Mouse (Mus musculus) testis, postnatal 14 days (tissue): Measurements from ENCODE around the gene Ikzf2.

Experiments
- DNase-seq: peaks from one replicate; pipeline ENCODE4 v3.0.0; 2021; ENCODE audit warnings: low spot score

The Ikzf2 gene

DNA sequence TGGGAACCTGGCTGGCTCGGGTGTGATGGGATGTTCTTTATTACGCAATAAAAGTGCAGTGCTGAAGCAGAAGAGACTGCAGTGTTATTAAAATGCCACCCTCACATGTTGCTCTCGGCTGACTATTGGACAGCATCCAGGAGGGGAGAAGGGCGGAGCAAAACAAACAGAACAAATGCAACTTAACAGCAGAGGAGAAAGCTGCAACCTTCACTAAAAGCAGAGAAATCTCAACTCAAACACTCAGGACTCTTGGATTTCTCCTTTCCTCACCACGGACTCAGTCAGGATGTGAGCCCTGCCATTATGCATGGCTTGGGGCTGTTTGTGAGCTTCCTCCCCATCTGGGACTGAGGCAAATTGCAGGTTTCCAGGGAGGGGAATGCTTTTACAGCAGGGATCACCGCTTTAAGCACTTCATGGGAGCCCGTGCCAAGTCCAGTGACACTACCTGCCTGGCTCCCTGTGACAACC, 95.7 kb downstream of the Ikzf2 start:
- DNase-seq, result no peak

DNA sequence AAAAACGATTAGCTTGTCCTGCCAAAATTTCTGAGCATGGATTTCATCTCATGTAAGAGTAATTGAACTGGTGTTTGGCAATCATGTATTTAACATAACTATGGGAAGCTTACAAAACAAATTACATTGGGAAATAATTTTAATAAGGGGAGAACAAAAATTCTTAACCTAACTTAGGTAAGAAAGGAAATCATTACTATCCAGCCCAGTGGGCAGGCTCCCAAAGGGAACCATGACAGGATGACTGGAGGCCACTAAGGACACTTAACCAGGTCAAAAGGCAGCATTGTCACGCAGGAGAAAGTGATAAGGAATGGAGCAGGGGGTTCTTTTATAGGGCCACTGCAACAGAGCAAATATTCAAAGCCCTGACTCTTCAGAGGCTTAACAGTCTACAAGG, 101.5 kb downstream of the Ikzf2 start:
- DNase-seq, result no peak

DNA sequence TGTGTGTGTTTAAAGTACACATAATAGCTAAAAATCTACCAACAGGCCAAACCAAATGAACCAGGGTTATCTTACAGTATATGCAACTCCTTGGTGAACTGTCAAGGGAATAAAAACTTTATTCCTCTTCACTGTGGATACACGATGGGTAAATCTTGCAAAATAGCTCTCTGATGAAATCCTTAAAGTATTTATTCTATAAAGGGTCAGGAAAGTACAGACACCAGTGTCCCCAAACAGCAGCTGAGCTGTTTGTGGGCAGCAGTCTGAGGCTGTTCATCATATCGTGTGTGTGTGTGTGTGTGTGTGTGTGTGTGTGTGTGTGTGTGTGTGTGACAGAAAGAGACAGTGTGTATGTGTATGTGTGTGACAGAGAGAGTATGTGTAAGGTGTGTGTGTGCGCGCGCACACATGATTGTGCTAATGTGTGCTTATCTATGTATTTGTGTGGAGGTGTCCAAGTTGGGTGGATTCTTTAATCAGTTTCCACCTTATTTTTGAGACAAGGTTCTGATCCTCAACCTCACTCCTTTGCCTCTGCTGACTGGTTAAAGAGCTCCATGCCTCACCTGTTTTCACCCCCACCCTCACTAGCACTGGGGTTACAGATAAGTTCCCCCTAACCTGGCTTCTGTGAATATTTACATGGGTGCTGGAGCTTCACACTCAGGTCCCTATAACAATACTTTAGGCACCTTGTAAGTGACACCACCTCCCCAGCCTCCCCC, 102.9 kb downstream of the Ikzf2 start:
- DNase-seq, result no peak

DNA sequence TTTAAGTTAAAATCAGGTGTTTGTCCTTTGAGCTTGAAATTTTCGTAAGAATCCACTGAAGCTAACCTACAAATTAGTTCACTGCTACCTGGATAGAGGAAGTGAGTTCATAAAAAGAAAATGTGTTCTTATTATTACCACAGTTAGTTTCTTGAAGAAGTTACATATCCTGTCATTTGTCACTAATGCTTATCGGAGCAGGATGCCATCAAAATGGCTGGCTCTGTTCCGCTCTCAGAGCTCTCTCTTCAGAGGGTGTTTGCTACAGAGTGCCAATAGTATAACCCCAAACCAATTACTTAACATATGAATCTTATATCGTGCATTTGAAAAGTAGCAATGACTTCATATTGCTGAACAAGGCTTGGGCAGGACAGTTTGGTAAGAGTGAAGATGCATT, 108.1 kb downstream of the Ikzf2 start:
- no peak for DNase-seq

DNA sequence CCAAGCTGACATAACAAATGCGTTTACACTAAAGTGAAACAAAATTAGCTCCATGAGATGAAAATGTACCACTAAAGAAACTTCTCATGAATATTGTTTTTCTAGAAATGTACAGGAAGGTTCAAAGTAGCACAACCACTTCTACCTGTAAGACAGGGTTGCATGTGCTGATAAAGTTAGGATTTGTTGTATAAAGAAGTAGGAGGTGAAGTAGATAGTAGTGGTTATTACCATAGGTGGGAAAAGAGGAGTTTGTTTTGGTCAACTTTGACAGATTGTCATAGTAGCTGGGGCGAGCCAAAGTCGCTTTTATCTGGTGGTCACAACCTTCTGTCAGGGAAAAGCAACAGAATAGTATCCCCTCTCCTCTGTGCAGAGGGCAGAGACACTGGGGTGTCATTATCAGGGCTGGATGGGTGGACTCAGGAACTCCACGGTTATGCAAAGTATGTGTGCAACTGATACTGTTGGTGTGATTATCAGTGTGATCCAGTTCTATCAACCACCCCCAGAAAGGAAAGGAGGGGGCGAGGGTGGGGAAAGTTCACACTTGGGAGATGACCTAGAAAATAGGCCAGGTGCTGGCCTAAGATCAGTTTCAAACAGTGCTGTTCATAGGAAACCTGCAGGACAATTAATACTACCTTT, 127.5 kb downstream of the Ikzf2 start:
- DNase-seq, result no peak

DNA sequence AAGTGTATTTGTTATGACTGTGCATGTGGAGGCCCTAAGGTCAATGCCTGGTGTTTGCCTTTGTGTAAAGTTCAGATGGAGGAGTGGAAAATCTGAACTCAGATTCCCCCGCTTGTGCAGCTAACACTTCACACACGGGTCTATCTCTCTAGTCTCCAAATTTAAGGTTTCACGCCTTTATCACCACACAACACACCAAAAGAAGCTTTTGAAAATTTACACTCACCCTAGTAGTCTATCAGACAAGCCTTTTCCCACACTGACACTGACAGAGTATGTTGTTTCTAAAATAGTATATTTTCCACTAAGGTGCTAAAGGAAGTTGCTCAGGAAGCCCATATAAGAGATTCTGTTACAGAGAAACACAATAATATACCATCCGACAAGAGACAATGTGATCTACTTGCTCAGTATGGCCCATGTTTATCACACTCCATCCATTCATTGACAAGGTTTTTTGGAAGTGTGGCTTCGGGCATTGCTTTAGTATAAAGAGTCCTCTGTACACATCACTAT, 131.4 kb downstream of the Ikzf2 start:
- no peak for DNase-seq

DNA sequence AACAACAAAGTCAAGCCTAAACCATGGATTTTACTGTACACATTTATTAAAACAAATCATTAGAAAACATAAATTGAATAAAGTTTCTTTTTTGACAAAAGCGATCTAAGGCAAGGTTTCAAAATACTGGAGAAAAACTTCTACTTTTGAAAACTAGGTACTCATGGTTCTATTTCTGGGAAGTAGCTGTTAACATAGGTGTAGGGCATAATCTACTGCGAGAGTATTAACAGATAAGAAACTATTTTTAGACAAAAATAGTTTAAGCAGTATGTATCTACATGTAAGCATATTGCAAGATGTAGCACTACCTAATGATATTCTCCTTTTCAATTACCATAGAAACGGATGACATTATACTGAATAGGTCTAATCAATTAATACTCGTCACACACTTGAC, 137.1 kb downstream of the Ikzf2 start:
- DNase-seq, result no peak

DNA sequence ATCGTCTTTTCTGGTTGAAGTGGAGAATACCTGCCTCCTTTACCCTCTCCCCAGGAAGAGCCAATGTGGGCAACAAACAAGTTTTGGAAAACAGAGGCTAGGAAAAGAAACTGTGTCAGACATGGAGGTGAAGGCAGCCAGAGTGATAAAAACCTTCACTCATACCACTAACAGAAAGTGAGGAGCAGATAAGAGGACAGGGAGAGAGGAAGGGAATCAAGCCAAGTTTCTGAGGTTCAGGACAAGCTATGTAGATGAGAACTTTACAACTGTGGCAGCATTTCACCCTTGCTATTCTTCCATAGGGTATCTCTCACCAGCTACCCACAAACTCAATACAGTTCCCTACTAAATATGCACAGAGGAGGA, 141.2 kb downstream of the Ikzf2 start:
- no peak for DNase-seq

DNA sequence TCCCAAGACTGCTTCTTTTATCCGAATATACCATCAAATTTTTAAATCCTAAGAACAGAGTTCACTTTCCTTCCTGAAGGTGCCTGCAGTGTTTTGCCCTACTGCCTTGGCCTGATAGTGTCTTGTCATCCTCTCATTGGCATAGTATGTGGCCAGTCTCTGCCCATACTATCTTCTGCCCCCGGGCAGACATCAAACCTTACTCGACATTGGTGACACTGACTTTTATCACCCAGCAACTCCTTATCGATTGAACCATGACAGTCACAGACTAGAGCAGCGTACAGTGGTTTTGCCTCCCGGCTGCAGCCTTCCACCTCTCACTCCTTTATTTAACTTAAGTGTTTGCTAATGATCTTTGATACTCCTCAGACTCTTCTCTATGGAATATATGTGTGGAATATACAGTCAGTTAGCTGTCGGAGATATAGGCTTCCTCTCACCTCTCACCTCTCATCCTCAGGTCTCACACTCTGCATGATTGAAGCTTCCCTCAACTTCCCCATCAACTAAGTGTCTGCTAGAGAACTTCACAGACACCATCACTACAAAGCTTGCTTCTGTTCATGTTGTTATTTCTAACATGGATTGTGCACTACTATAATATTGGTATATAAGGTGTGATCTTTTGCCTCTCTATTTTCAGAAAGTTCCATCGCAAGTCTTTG, 141.7 kb downstream of the Ikzf2 start:
- DNase-seq, result no peak

DNA sequence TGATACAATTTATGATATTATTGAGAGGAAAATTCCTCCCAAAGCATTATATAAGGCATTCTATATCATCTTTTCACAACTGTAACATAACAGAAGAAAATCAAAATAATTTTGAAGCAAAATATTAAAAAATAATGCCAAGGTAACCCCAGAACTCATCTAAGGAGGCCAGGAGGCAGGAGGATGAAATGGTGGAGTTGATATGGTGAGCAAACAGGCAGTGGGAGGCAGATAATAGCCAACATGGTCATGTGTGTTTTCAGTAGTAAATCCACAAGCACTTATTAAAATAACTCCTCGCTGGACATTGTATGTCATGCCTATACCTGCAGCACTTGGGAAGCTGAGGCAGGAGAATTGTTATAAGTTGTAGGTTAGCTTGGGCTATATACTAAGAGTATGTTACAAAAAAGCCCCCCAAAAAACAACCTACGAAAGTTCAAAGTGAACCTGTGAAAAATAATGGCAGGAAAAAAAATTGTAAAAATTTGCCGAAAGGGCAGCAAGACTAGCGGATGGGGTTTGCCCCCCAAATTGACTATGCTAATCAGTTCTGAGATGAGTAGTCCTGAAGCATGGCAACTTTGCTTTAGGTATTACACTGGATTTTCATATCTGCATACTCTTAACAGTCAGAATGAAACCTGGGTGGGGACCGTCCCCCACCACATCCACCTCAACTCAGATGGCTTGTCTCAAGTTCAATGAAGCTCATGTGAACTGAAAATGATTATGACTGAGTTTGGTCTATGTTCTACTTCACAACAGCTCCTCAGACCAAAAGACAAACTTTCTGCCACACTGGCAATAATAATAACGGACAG, 143.1 kb downstream of the Ikzf2 start:
- no peak for DNase-seq

DNA sequence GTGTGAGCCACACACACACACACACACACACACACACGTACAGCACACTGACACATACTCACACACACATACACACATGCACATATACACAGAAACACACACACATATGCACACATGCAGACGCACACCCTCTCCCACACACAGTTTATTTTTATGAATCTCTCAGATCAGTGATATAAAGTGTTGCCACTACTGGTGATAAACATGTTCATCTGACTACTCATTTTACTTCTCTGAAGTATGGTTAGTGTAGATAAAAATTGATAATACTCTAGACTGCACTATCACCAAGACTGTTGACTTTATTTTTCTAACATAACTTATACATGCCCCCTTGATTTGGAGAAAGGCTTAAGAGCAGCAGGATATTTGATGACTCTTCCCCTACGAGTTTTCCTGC, 144.5 kb downstream of the Ikzf2 start:
- DNase-seq, result no peak

DNA sequence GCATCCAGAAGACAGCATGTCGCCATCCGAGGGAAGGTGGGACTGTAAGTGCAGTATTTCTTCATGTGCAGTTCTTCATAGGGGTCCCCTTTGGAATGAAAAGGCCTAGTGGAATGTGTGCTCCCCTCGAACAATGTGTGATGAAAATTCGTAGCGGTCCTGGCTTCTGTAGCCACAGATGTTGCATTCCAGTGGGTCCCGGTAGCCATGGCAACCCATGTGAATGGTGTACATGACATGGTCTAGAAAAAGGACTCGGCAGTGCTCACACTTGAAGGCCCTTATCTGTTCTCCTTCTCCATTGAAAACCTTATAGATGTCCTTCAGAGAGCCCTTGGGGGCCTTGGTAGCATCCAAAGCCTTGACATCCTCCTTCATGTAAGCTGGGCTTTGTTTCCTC, 148.4 kb downstream of the Ikzf2 start:
- no peak for DNase-seq

DNA sequence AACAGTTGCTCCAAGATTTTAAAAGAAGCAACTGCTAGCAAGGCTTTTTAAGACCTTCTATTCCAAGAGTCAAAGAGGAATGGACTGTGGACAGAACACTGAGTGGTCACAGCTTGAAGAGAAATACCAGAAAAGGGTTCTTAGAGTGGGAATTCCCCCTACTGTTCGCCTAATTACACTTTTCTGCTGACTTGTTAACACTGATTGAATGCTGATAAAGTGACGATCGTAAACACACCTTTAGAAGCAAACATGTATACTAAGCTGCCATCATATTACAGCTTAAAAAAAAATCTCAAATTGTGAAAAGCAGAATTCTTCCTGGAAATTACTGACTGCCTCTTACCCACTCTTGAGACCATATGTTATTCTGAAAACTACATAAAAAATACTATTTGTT, 149.4 kb downstream of the Ikzf2 start:
- DNase-seq, result no peak

DNA sequence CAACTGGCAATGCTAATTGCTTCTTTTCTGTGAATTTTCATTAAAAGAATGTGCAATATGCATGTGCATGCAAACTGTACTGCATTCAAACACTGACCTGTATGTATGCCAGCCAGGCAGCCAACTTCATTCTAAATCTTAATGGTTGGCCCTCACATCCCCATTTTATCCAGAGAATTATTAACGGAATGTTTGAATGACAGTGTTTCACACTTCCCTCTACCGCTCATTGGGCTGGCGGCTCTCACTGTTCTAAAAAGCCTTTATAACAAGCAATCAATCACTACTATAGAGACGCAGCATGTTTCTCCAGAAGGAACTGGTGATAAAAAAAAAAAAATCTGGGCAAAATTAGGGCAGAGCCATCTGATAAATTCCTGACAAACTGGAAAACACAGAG, 151.5 kb downstream of the Ikzf2 start:
- no peak for DNase-seq

DNA sequence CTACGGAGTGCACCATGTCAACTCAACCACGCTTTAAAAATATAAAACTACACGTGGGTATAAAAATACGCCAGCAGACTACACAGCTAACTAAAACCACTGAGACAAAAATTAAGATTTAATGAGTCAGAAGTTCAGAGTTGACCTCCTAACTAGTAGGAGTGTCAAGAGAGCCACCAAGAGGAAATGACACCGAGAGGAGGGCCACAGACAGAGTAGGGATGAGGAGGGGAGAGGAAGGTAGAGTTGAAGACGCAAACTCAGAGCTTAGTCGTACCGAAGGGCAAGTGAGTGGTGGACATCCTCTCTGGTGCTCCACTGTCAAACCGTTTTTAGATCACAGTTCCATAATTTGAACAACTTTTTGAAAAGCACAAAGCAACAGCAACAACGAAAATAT, 154.0 kb downstream of the Ikzf2 start:
- no peak for DNase-seq

DNA sequence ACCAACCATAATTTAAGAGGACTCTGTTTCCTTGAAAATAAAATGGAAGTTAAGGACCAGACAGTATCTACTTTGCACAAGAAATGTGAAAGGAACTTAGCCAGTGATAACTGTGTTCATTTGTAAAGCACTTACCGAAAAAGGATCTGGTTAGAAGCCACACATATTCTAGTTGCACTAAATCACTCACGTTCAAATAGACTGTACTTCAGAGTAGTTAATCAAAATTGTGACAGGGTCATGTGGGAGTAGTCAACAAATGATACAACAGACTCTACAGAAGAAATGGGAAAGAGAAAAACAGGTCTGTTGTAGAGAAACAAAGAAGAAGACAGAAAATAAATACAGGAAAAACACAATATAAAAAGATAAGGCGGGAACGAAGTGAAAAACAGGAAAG, 158.3 kb downstream of the Ikzf2 start:
- DNase-seq, result no peak

DNA sequence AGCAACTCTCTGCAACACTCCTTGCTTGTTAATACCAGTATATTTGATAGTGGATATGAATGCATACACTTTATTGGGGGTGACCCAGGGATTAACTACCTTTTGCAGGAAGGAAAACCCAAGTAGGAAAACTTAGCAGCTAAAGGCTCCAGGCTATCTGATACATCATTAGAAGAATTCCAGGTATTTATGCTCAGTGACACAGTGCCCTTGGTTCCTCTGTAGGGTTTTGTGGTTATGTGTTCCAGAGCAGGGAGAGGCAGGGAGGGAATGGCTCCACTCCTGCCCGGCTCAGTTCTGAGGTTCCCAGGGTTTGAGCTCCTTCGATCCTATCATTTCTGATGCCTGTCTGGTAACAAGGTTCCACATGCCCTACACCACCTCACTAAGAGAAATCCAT, 165.4 kb downstream of the Ikzf2 start:
- no peak for DNase-seq

DNA sequence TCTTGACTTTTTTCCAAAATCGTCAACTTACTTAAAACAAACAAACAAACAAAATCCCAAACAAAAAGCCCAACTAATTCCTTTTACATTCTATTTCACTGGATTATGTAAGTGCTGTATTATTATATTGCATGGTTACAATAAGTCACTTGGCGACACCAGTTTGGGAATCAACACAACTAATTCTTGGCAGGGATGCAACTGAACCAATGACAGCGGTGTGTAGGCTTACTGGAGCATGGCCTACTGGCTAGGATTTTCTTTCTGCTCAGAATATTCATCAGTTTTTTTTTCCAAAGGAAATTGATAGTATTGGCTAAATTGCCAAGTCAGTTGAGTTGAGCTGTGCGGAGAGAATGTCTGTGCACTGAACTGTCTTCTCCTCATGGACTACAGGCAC, 167.7 kb downstream of the Ikzf2 start:
- no peak for DNase-seq

DNA sequence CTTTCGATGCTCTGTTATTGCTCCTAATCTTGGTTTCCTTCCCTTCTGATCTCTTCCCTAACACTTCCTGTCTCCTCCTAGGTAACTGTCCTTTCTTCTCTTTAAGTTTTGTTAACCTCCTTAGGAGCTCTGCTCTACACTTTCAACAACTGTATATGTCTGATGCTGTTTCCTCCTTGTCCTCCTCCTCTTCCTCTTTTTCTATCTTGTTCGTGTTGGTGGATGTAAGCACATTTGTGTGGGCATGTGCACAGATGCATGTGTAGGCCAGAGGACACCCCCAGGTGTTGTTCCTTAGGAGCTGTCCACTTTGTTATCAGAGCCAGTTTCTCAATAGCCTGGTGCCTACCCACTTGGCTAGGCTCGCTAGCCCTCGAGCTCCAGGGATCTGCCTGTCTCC, 169.0 kb downstream of the Ikzf2 start:
- DNase-seq, result no peak

DNA sequence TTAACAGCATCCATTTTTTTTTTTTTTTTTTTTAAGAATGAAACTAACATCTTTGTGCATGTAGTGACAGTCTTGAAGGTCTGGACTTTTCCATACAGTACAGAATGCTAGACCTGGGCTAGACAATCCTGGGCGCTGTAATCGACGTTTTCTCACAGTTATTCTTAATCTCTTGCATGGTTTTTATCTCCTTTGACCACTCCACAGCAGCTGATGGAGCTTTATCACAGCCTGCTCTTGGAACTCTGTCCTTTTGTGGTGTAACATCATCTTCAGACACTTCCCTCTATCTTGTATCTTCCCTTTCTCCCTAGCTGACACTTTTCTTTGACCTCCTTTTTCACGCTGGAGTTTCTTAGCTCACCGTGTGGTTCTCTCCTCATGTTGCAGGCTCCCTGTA, 170.9 kb downstream of the Ikzf2 start:
- no peak for DNase-seq

DNA sequence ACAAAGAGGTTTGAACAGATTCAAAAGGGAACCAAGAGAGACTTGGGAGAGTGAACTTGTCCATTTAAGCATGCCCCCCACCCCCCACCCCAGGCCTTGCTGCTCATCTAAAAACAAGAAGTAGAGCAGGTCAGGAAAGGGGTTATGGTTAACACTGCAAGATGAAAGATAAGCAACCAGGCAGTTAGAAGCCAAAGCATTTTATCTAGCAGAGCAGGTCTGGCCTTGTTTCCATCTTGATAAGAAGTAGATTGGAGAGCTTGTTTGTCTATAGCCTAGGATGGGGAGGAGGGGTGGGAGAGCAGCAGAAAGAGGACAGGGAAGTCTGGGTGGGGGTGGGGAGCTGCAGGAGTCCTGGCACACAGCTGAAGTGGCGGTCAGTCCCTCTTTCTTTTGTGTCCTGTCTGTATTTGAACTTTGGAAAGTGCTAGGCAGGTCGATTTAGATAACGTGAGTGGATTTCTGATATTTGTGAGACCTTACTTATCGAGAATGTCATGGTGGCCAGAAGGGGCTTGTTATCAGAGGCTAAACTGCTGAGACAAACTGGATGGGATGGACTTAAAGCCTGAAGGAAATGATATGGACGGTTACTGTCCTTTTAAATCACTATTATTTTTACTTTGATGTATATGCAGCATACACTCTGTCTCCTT, 173.3 kb downstream of the Ikzf2 start:
- DNase-seq, result no peak

DNA sequence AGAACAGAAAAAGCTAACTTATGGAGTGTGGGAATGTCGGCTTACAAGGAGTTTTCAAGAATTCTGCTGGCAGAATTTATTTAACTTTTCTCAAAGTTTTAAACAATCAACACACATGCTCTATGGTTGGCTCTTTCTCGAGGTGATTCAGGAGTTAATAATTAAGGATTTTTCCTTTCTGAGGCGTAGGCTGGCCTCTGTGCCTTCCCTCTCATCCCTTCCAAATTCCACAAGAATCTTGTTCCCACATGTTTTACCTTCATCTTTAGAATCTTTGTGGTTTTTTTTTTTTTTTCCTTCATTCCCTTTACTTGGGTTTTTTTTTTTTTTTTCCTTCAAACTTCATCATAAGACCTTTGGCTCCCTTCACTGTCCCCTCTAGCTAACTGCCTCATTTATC, 178.8 kb downstream of the Ikzf2 start:
- DNase-seq, result no peak
